Comparison of ENCODE assay signal across 21 mouse cellular contexts in genomic region chr17:10737966-10738365, GRCm38 (mm10).
A peak's percentile ranks its signal among the peaks of the same experiment; 100 is the strongest.
DNase-seq lines count a peak whose midpoint lies in the region; ATAC-seq and TF ChIP-seq lines count a peak whose summit lies in the region.
"Had no signal": no experiment of that assay in that cellular context is flagged by ENCODE, and none has a peak within 500 bp of the region (broad histone marks: within the 10 kb centered on the region; RNA-seq: fewer than 3 reads in every experiment).

No protein-coding gene starts in this region.

- no peaks in the 10 kb centered on the region for H3K9me3 ChIP-seq in stomach, embryonic 15.5 days
- H3K9me3 ChIP-seq in stomach, postnatal 0 days (ENCODE audit: control insufficient read depth, low read length), result no peaks in the 10 kb centered on the region
- no peaks in the 10 kb centered on the region for H3K9me3 ChIP-seq in kidney, embryonic 16.5 days (ENCODE audit: low read length)
- no peaks in the 10 kb centered on the region for H3K9me3 ChIP-seq in liver, embryonic 13.5 days (replicated peaks)
- H3K9me3 ChIP-seq: forebrain, embryonic 13.5 days; G1E; heart, embryonic 10.5 days had no signal

- no peak overlapping the region for H3K9ac ChIP-seq in stomach, embryonic 15.5 days
- no peak overlapping the region for H3K9ac ChIP-seq in stomach, postnatal 0 days (ENCODE audit: low read length)
- H3K9ac ChIP-seq in kidney, embryonic 16.5 days (replicated peaks; ENCODE audit: low read length), result no peak overlapping the region
- no peak overlapping the region for H3K9ac ChIP-seq in liver, embryonic 13.5 days
- H3K9ac ChIP-seq: forebrain, embryonic 13.5 days; hindbrain, embryonic 14.5 days had no signal

- TF ChIP-seq CTCF in stomach, postnatal 0 days (IDR thresholded peaks at IDR 0.05; ENCODE audit: low read depth), result no peak

- no peak for TF ChIP-seq EP300 in stomach, postnatal 0 days (optimal IDR thresholded peaks at IDR 0.05)

- no peak overlapping the region for H3K27ac ChIP-seq in stomach, embryonic 15.5 days
- H3K27ac ChIP-seq in stomach, postnatal 0 days (replicated peaks), result no peak overlapping the region
- H3K27ac ChIP-seq in kidney, embryonic 16.5 days (ENCODE audit: low read length), result peak overlapping the region; percentile 76
- H3K27ac ChIP-seq in liver, embryonic 13.5 days, result no peak overlapping the region
- H3K27ac ChIP-seq: forebrain, embryonic 13.5 days; heart, embryonic 10.5 days; hindbrain, embryonic 14.5 days had no signal

- ATAC-seq in stomach, embryonic 15.5 days (ENCODE audit: insufficient read depth, low FRiP score, low read depth), result peak; percentile 10; the same call in 1 of the 2 replicates
- ATAC-seq in stomach, postnatal 0 days (ENCODE audit: low FRiP score, low TSS enrichment), result no peak
- peak; percentile 63; the same call in 1 of the 2 replicates for ATAC-seq in kidney, embryonic 16.5 days (ENCODE audit: low FRiP score, low TSS enrichment)
- peak; percentile 53; the same call in 1 of the 2 replicates for ATAC-seq in liver, embryonic 13.5 days (ENCODE audit: low read depth)
- ATAC-seq in inflammation-experienced regulatory T-cells, adult 6 months, result no peak
- no peak for ATAC-seq in megakaryocyte progenitor cell, adult 5-6 weeks (replicated peaks; ENCODE audit: poor library complexity)
- ATAC-seq: forebrain, embryonic 13.5 days; midbrain, embryonic 16.5 days had no signal

- H3K4me3 ChIP-seq in stomach, embryonic 15.5 days (replicated peaks), result no peak overlapping the region
- no peak overlapping the region for H3K4me3 ChIP-seq in stomach, postnatal 0 days (ENCODE audit: low read depth, low read length)
- no peak overlapping the region for H3K4me3 ChIP-seq in kidney, embryonic 16.5 days (ENCODE audit: low read length)
- no peak overlapping the region for H3K4me3 ChIP-seq in liver, embryonic 13.5 days (replicated peaks)
- H3K4me3 ChIP-seq: forebrain, embryonic 13.5 days; heart, embryonic 10.5 days had no signal

- DNase-seq in stomach, postnatal 0 days (ENCODE audit: low spot score), result no peak
- DNase-seq in liver, embryonic 13.5 days, result no peak
- DNase-seq in yolk sac, embryonic 10.5 days (ENCODE audit: low spot score), result peak; percentile 35
- no peak for DNase-seq in cerebellum, postnatal 4 days (ENCODE audit: low spot score in 2 of 2)
- DNase-seq: adrenal gland, adult 8-10 months; B cell, adult 2 months; cerebellum, adult 8-10 months; cerebellum, postnatal 36 days; gastrocnemius, postnatal 10 days; heart, postnatal 4 days; lung, adult 2 months had no signal

- H3K27me3 ChIP-seq in stomach, embryonic 15.5 days (replicated peaks), result no peaks in the 10 kb centered on the region
- no peaks in the 10 kb centered on the region for H3K27me3 ChIP-seq in stomach, postnatal 0 days (ENCODE audit: control insufficient read depth, insufficient read depth, low read length)
- no peaks in the 10 kb centered on the region for H3K27me3 ChIP-seq in kidney, embryonic 16.5 days (ENCODE audit: insufficient read depth, low read length)
- H3K27me3 ChIP-seq in liver, embryonic 13.5 days, result no peaks in the 10 kb centered on the region
- H3K27me3 ChIP-seq: CH12.LX; forebrain, embryonic 13.5 days had no signal

- no peaks in the 10 kb centered on the region for H3K36me3 ChIP-seq in stomach, embryonic 15.5 days
- H3K36me3 ChIP-seq in stomach, postnatal 0 days (ENCODE audit: control insufficient read depth, insufficient read depth, low read length), result no peaks in the 10 kb centered on the region
- no peaks in the 10 kb centered on the region for H3K36me3 ChIP-seq in kidney, embryonic 16.5 days (ENCODE audit: insufficient read depth, low read length)
- H3K36me3 ChIP-seq in liver, embryonic 13.5 days, result no peaks in the 10 kb centered on the region
- H3K36me3 ChIP-seq: G1E; heart, embryonic 10.5 days had no signal

- H3K4me1 ChIP-seq in stomach, embryonic 15.5 days, result no peaks in the 10 kb centered on the region; the same call in 1 of the 2 replicates
- no peaks in the 10 kb centered on the region for H3K4me1 ChIP-seq in stomach, postnatal 0 days (replicated peaks; ENCODE audit: control insufficient read depth, insufficient read depth)
- H3K4me1 ChIP-seq in kidney, embryonic 16.5 days (ENCODE audit: insufficient read depth, low read length), result peaks cover 6% of the 10 kb centered on the region; the same call in 1 of the 2 replicates
- no peaks in the 10 kb centered on the region; the same call in 1 of the 2 replicates for H3K4me1 ChIP-seq in liver, embryonic 13.5 days (replicated peaks)

- H3K4me2 ChIP-seq in stomach, embryonic 15.5 days, result no peak overlapping the region
- H3K4me2 ChIP-seq in stomach, postnatal 0 days (replicated peaks; ENCODE audit: low read depth), result no peak overlapping the region
- no peak overlapping the region for H3K4me2 ChIP-seq in kidney, embryonic 16.5 days (replicated peaks; ENCODE audit: low read depth, low read length)
- no peak overlapping the region for H3K4me2 ChIP-seq in liver, embryonic 13.5 days
- H3K4me2 ChIP-seq: forebrain, embryonic 13.5 days; hindbrain, embryonic 14.5 days had no signal

Comparison
In these comparisons a context has a peak if more than half of its experiments do, and no peak if none do; other contexts are left out.
1. ATAC-seq: peak in stomach, embryonic 15.5 days (single experiment), kidney, embryonic 16.5 days (single experiment) and liver, embryonic 13.5 days (single experiment); none in stomach, postnatal 0 days (single experiment), inflammation-experienced regulatory T-cells, adult 6 months (single experiment) and megakaryocyte progenitor cell, adult 5-6 weeks (single experiment).